Mouse (Mus musculus) hindbrain, postnatal 0 days (tissue): Measurements from ENCODE around the gene Rassf8. TPM values are rescaled to one million over a fixed set of nuclear protein-coding genes. Genes with fewer than 3 reads are reported as not detected.

Experiments
- ATAC-seq: fragments of 200-750 bp; cut with Nextera tagmentation; 2 replicates; pipeline ENCODE4 v1.8.0; 2017; ENCODE audit warnings: mild to moderate bottlenecking, moderate TSS enrichment, moderate library complexity
- DNase-seq: peaks from one replicate; pipeline ENCODE4 v3.0.0-alpha.2; 2015; ENCODE audit warnings: low spot score
- H3K27ac ChIP-seq: fragments of 300-500 bp; sonication (generic); 2 replicates; pipeline ENCODE4 v1.5.1; 2014; ENCODE audit warnings: mild to moderate bottlenecking
- H3K27me3 ChIP-seq: fragments of 300-500 bp; sonication (generic); 2 replicates; pipeline ENCODE4 v1.6.1; 2014; ENCODE audit warnings: low read length, mixed read lengths; ENCODE audit not compliant: insufficient read depth
- H3K36me3 ChIP-seq: fragments of 300-500 bp; sonication (generic); 2 replicates; pipeline ENCODE4 v1.6.1; 2014; ENCODE audit warnings: low read length, mixed read lengths; ENCODE audit not compliant: insufficient read depth
- H3K4me1 ChIP-seq: fragments of 300-500 bp; sonication (generic); 2 replicates; pipeline ENCODE4 v1.6.1; 2014; ENCODE audit warnings: antibody characterized with exemption, low read length, mixed read lengths; ENCODE audit not compliant: insufficient read depth
- H3K4me2 ChIP-seq: fragments of 300-500 bp; sonication (generic); 2 replicates; pipeline ENCODE4 v1.6.1; 2014; ENCODE audit warnings: low read depth, mild to moderate bottlenecking, low read length, moderate library complexity, mixed read lengths
- H3K4me3 ChIP-seq: fragments of 300-500 bp; sonication (generic); 2 replicates; pipeline ENCODE4 v1.5.1; 2014; ENCODE audit warnings: low read length
- H3K9ac ChIP-seq: fragments of 300-500 bp; sonication (generic); replicated peaks from 2 replicates; pipeline ENCODE4 v1.6.1; 2014; ENCODE audit warnings: mild to moderate bottlenecking, low read length, moderate library complexity, mixed read lengths
- H3K9me3 ChIP-seq: fragments of 300-500 bp; sonication (generic); 2 replicates; pipeline ENCODE4 v1.6.1; 2016; ENCODE audit warnings: low read length, mixed read lengths
- CTCF ChIP-seq: IDR thresholded peaks from 2 replicates; pipeline ENCODE4 v1.5.1; 2016; ENCODE audit warnings: antibody characterized with exemption, control low read depth, low read depth
- WGBS: fragments of 180-500 bp; shearing (Covaris S2); extraction: QIAGEN DNeasy Blood & Tissue Kit; methylation state at CpG from one replicate; pipeline ENCODE4 v1.1.7; 2014; 5-methylcytosine and 5-hydroxymethylcytosine counted together
- polyA plus RNA-seq: library from polyadenylated mRNA; unstranded; fragments of >200 nt; fragmentation: Nextera tagmentation; extraction: Ambion mirVana; gene quantifications from 2 replicates; pipeline ENCODE4 v1.2.1, GENCODE M21; 2015
- total RNA-seq: library from RNA; depleted of rRNA; stranded (reverse); fragments of >200 nt; gene quantifications from 2 replicates; pipeline ENCODE4 v1.2.3, GENCODE M21; 2014

Gene Rassf8
- total and polyA plus RNA-seq, 2 experiments from 2014 or later = 6.5 to 18.6 TPM

- DNase-seq (no peak), ATAC-seq (no peak)
- no peaks in the 10 kb centered on the region for H3K4me1 ChIP-seq
- no peaks in the 10 kb centered on the region for H3K36me3 ChIP-seq
- no peak overlapping the region for H3K4me3 ChIP-seq
- H3K27ac ChIP-seq = no peak overlapping the region
- H3K9me3 ChIP-seq = no peaks in the 10 kb centered on the region
- no peak overlapping the region for H3K9ac ChIP-seq
- TF ChIP-seq CTCF = no peak
- H3K4me2 ChIP-seq = no peak overlapping the region
- WGBS = 88% methylated on average over 6 of the region's 6 CpGs
- no peaks in the 10 kb centered on the region for H3K27me3 ChIP-seq
Observed at GRCm38 (mm10) chr6:145846948-145847347, 100.4 kb downstream of the Rassf8 start.

- no peak overlapping the region for H3K9ac ChIP-seq
- no peak for TF ChIP-seq CTCF
- H3K4me1 ChIP-seq = no peaks in the 10 kb centered on the region
- no peaks in the 10 kb centered on the region for H3K27me3 ChIP-seq
- 93% methylated on average over 8 of the region's 8 CpGs for WGBS
- H3K9me3 ChIP-seq = no peaks in the 10 kb centered on the region
- ATAC-seq (no peak), DNase-seq (no peak)
- no peaks in the 10 kb centered on the region for H3K36me3 ChIP-seq
- no peak overlapping the region for H3K4me3 ChIP-seq
- H3K4me2 ChIP-seq = no peak overlapping the region
- H3K27ac ChIP-seq = no peak overlapping the region
Observed at GRCm38 (mm10) chr6:145847661-145848060, 101.1 kb downstream of the Rassf8 start.

GRCm38 (mm10) chr6:145850789-145851188 lies 104.2 kb downstream of the Rassf8 start:
- H3K36me3 ChIP-seq = no peaks in the 10 kb centered on the region
- no peaks in the 10 kb centered on the region for H3K27me3 ChIP-seq
- no peak overlapping the region for H3K4me3 ChIP-seq
- 64% methylated on average over 2 of the region's 2 CpGs for WGBS
- no peaks in the 10 kb centered on the region for H3K9me3 ChIP-seq
- no peak overlapping the region for H3K27ac ChIP-seq
- DNase-seq (no peak), ATAC-seq (no peak)
- H3K4me2 ChIP-seq = no peak overlapping the region
- TF ChIP-seq CTCF = no peak
- H3K4me1 ChIP-seq = no peaks in the 10 kb centered on the region
- no peak overlapping the region for H3K9ac ChIP-seq

DNA sequence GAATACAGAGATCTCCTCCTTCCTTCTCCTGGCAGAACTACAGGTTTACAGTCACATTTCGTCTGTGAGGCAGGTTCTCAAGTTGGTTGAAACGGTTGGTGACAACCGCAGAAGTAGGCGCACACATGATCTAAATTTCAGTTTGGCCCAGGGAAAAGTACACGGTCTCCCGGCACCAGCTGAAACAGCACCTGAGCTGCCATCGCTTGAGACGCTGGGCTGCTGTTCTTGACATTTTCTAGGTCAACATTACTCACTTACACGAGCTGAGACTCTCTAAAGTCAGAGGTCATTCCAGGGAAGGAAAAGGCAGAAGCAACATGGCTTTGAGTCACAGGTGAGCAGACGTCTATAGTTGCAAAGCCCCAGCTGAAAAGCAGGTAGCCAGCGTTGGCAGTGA lies 105.4 kb downstream of the Rassf8 start:
- no peaks in the 10 kb centered on the region for H3K27me3 ChIP-seq
- DNase-seq (no peak), ATAC-seq (no peak)
- TF ChIP-seq CTCF = no peak
- 82% methylated on average over 11 of the region's 11 CpGs for WGBS
- no peaks in the 10 kb centered on the region for H3K9me3 ChIP-seq
- H3K36me3 ChIP-seq = no peaks in the 10 kb centered on the region
- no peak overlapping the region for H3K4me2 ChIP-seq
- no peak overlapping the region for H3K4me3 ChIP-seq
- H3K4me1 ChIP-seq = no peaks in the 10 kb centered on the region
- no peak overlapping the region for H3K27ac ChIP-seq
- no peak overlapping the region for H3K9ac ChIP-seq

- no peaks in the 10 kb centered on the region for H3K4me1 ChIP-seq
- no peaks in the 10 kb centered on the region for H3K36me3 ChIP-seq
- no peak overlapping the region for H3K4me3 ChIP-seq
- no peak for TF ChIP-seq CTCF
- H3K9me3 ChIP-seq = no peaks in the 10 kb centered on the region
- no peak overlapping the region for H3K9ac ChIP-seq
- ATAC-seq = no peak
- DNase-seq = no peak
- no peaks in the 10 kb centered on the region for H3K27me3 ChIP-seq
- WGBS = 89% methylated on average over 7 of the region's 7 CpGs
- H3K27ac ChIP-seq = no peak overlapping the region
- no peak overlapping the region for H3K4me2 ChIP-seq
Observed at GRCm38 (mm10) chr6:145852708-145853107, 106.2 kb downstream of the Rassf8 start.

DNA sequence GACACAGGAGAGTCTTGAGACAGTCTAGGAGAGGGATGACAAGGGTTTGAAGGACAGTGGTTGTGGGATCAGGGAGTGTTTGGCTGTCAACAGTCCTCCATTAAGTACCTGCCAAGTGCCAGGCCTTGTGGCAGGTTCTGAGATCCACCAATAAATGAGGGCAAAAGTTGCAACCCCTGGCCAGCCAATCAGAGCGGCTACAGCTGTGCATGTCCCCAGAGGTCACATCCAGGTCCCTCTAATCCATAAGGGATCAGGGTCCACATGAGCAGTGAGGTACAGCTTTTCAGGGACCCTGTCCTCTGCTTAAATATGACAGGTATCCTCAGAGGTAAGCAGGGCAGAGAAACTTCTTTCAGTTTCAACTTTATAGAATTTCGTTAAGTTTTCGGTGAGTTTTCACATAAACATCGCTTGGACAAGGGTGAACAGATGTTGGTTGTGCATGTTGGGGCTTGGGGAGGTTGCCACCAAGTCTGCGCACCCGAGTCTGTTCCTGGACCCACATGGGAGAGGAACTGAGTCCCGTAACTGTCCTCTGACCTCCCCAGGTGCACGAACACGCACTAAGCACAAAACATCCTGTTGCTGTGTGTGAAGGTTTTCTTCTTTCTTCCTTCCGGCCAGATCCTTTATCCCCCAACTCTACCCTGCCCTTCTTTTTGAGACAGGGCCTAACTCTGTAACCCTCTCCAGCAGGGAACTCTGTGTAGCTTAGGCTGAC lies 107.0 kb downstream of the Rassf8 start:
- Histone ChIP-seq H3K9me3 (no peaks in the 10 kb centered on the region), H3K4me3 (no peak overlapping the region), H3K36me3 (no peaks in the 10 kb centered on the region; the same call in 1 of the 2 replicates), H3K27me3 (no peaks in the 10 kb centered on the region), H3K4me2 (no peak overlapping the region), H3K27ac (no peak overlapping the region), H3K4me1 (no peaks in the 10 kb centered on the region), H3K9ac (no peak overlapping the region)
- DNase-seq (no peak), ATAC-seq (no peak)
- no peak for TF ChIP-seq CTCF
- 94% methylated on average over 10 of the region's 10 CpGs for WGBS

GRCm38 (mm10) chr6:145854756-145855155 lies 108.2 kb downstream of the Rassf8 start:
- Histone ChIP-seq H3K4me2 (no peak overlapping the region), H3K4me1 (no peaks in the 10 kb centered on the region), H3K9ac (0 out of 2 replicates have a peak overlapping the region, but pooled peaks have one; percentile 13), H3K27me3 (no peaks in the 10 kb centered on the region), H3K36me3 (no peaks in the 10 kb centered on the region; the same call in 1 of the 2 replicates), H3K27ac (no peak overlapping the region; the same call in 1 of the 2 replicates), H3K9me3 (no peaks in the 10 kb centered on the region), H3K4me3 (no peak overlapping the region)
- 65% methylated on average over 5 of the region's 5 CpGs for WGBS
- no peak for TF ChIP-seq CTCF
- ATAC-seq (no peak), DNase-seq (no peak)
